Mouse (Mus musculus) embryonic fibroblast, embryonic 13.5 days (primary cell): ENCODE data around the gene Rnps1.
"Not testable (repeated sequence)": the region's sequence is repeated elsewhere in the genome, so short reads cannot be mapped to it uniquely, and the experiment has no call there.

Experiments used
- CTCF ChIP-seq: IDR thresholded peaks from 2 replicates; pipeline ENCODE4 v1.5.1; 2011; ENCODE audit warnings: mild to moderate bottlenecking, control low read depth, low read length, moderate library complexity, borderline replicate concordance; ENCODE audit not compliant: insufficient read depth
- POLR2A ChIP-seq: IDR thresholded peaks from 2 replicates; pipeline ENCODE4 v1.6.1; 2011; ENCODE audit warnings: low read depth, mild to moderate bottlenecking, control low read depth, low read length, moderate library complexity

- TF ChIP-seq CTCF, POLR2A: not testable (repeated sequence)
Measured at GRCm38 (mm10) chr17:24455523-24456206, 41.3 kb downstream of the Rnps1 start.
